Mouse (Mus musculus): ENCODE results near the gene Hs6st3.

The Hs6st3 gene

DNA sequence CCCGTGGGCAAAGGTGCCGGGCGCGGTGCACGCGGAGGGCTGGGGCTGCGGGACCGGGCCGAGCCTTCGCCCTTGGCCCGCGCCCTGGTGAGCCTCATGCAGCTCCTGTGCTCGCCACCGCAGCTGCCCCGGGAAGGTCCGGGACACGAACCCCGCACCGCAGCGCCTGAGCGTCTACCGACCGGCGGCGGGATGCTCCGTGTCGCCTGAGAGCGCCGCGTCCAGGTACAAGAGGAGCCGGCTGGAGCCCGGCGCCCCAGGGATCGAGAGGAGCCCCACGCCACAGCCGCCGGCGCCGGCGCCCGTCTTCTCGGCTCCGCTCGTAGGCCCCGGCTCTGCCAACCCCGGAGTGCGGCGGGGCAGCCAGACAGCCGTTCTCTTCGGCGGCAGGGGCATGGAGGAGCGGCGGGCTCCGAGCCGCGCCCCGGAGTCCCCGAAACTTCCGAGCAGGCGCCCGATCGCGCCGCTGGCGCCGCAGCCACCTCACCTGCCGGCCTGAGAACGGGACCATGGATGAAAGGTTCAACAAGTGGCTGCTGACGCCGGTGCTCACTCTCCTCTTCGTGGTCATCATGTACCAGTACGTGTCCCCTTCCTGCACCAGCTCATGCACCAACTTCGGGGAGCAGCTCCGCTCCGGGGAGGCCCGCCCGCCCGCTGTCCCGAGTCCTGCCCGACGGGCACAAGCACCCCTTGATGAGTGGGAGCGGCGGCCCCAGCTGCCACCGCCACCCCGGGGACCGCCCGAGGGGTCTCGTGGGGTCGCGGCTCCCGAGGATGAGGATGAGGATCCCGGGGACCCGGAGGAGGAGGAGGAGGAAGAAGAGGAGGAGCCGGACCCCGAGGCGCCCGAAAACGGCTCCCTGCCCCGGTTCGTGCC, at the start of gene Hs6st3:
TSS of gene Hs6st3 (plus strand) at position 436 of the 880 bp plus-strand sequence.
- DNase-seq (ENCODE audit: low spot score), result peak; percentile 19

GRCm38 (mm10) chr14:119098851-119099569, 39.1 kb upstream of the Hs6st3 start, which contains the start of gene Uggt2:
Gene Uggt2, minus strand, starts transcription at chr14:119099430.
- DNase-seq (ENCODE audit: low spot score), result peak; percentile 95

DNA sequence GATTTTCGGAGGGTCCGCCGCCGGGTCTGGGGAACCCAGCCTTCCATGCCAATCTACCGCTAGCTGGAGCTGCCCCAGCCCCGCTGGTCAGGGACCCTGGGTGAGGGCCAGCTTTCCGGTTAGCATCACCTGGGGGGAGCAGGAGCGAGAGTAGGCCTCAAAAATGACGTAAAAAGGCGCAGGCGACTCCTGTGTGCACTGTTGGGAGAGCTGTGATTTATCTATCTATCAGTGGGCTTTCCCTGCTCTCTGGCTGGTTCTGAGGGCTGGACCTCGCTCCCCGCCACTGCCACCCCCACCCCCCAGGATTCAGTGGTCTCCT, 38.6 kb upstream of the Hs6st3 start:
- DNase-seq (ENCODE audit: low spot score), result no peak

DNA sequence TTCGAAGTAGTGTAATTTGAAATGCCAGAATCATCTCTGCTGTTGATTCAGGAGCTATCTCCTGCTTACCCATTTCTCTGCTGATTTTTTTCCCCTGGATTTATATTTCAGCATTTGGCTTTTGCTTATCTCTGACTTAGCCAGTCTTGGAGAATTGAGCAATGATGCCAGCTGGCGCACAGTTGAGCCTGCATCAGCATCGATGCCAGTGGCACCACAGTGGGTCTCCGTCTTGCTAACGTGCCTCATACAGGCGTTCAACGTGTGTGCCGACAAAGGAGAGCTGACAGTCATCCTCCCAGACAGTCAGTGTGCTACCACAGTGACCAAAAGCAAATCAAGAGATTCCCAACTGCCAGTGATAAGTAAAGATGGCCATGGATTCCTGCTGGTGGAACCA, 30.6 kb upstream of the Hs6st3 start:
- no peak for DNase-seq (ENCODE audit: low spot score)

GRCm38 (mm10) chr14:119108776-119109301, 29.3 kb upstream of the Hs6st3 start:
- no peak for DNase-seq (ENCODE audit: low spot score)

DNA sequence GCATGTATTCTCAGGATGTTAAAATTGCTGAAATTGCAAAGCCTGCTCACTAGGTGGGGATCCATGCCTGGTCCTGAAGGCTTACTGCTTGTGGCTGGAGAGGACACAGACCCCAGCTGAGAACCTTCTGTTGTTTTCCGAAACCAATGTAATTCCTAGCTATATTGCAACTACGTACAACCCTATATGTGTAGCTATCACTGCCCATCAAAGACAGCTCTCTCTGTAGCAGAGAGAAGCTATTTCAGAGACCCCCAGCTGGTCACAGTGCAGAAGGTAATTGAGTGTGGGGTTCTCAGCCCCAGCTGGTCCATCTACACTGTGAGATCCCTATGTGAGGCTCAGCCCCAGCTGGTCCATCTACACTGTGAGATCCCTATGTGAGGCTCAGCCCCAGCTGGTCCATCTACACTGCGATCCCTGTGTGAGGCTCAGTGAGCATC, 28.3 kb upstream of the Hs6st3 start:
- DNase-seq (ENCODE audit: low spot score), result no peak

- DNase-seq (ENCODE audit: low spot score), result no peak
These were observed 25.6 kb upstream of the Hs6st3 start for GRCm38 (mm10) chr14:119112558-119112957.

- peak; percentile 30 for DNase-seq (ENCODE audit: low spot score)
These were observed 14.6 kb upstream of the Hs6st3 start for GRCm38 (mm10) chr14:119123582-119123981.

- DNase-seq (ENCODE audit: low spot score), result peak; percentile 82
These were observed 14.1 kb upstream of the Hs6st3 start for GRCm38 (mm10) chr14:119124061-119124460.

DNA sequence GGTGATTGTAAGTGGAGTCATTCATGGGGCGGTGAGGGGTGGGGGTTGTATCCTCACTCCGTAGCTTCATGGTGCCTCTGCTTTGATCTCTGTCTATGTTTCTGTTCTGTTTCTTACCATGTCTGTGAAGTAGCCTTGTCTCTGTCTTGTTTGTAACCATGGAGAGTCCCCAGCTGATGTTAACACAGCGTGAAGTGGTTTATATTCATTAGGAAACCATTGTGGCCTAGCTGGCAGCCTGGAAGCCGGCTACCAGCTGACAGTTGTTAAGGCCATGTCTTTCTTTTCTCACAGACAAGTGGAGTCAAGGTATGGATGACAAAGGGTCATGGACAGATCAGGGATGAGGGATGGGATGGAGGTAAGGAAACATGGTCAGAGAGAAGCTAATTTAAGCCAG, 12.3 kb upstream of the Hs6st3 start:
- DNase-seq (ENCODE audit: low spot score), result peak; percentile 19

- no peak for DNase-seq (ENCODE audit: low spot score)
These were observed 10.8 kb upstream of the Hs6st3 start for GRCm38 (mm10) chr14:119127330-119127729.

DNA sequence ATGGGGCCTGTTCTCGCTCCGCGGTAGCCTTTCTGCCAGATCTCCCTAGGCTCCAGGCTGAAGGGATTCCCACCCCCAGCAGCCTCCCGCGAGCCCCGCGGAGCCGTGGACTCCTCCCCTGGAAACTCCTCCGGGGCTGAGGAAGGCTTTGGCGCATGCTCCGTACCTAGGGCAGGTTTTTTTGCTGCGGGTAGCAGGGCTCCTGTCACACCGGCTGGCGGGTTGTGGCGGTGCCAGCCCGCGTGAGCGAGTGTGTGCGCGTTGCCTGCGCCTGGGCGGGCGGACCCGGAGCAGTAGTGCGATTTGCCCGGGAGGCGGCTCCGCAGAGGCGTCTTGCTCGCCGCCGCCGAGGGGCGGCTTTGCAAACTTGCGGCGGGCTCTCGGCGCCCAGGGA, 632 bp upstream of the Hs6st3 start:
- DNase-seq (ENCODE audit: low spot score), result peak; percentile 68

DNA sequence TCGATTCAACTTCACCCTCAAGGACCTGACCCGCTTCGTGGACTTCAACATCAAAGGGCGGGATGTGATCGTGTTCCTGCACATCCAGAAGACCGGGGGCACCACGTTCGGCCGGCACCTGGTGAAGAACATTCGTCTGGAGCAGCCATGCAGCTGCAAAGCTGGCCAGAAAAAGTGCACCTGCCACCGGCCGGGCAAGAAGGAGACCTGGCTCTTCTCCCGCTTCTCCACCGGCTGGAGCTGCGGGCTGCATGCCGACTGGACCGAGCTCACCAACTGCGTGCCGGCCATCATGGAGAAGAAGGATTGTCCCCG, 602 bp downstream of the Hs6st3 start:
- no peak for DNase-seq (ENCODE audit: low spot score)

DNA sequence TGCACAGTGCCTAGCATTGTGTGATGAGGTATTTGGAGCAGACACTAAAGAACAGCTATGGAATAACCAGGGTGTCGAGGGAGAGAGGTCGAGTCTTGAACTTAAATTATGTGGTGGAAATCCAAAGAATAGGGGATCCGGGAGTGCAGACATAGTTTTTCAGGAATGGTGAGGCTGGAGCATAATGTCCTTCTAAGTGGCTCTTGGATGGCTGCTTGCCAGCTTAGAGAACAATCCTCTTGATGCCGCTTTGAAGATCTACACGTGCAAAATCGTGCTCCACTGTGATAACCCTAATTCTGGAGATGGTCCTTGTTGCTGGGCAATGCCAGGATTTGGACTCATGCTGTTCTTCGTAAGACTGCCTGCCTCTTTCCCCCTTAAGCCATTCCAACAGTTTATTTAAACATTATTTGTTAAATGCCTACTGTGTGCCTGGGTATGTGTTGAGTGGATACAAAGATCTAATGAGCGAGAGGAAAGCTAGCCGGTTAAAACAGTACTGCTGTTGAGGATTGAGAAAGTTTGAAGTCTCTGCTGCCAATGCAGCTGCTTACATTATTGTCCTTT, 1.3 kb downstream of the Hs6st3 start:
- no peak for DNase-seq (ENCODE audit: low spot score)

DNA sequence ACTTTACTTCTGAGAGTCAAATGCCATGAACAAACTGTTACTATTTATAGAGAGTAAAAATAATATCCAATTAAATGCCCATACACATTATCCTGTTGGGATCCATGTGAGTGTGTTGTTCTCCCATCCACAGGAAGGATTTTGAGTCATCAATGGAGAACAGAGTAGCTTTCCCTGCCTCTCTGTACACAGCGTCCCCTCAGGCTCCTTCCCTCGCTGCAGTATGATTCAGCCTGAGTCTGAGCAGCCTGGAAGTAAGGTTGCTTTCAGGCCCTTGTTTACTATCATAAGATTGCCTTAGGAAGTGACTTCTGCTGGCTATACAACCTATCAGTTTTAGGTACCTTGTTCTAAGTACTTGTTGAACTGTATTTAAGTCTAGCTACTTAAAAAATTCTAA, 14.9 kb downstream of the Hs6st3 start:
- no peak for DNase-seq (ENCODE audit: low spot score)

GRCm38 (mm10) chr14:119193905-119194304, 55.8 kb downstream of the Hs6st3 start:
- no peak for DNase-seq (ENCODE audit: low spot score)

- DNase-seq (ENCODE audit: low spot score), result no peak
These were observed 65.4 kb downstream of the Hs6st3 start for GRCm38 (mm10) chr14:119203508-119203907.

- DNase-seq (ENCODE audit: low spot score), result no peak
These were observed 77.6 kb downstream of the Hs6st3 start for GRCm38 (mm10) chr14:119215576-119216309.

- DNase-seq (ENCODE audit: low spot score), result no peak
These were observed 89.7 kb downstream of the Hs6st3 start for GRCm38 (mm10) chr14:119227709-119228338.

DNA sequence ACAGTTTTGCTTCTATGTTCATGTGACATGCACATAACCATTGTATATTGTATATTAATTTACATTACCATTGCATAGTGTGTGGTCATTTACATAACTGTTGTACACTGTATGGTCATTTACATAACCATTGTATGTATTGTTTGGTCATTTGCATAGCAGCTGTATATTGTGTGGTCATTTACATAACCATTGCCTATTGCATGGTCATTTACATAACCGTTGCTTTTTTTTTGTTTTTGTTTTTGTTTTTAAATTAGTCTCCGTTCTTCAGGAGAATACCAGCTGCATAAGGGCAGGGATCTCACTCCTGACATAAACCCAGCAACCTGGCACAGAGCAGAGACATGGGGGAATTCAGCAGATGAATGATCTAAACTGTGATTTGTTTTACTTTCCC, 95.5 kb downstream of the Hs6st3 start:
- DNase-seq (ENCODE audit: low spot score), result no peak

DNA sequence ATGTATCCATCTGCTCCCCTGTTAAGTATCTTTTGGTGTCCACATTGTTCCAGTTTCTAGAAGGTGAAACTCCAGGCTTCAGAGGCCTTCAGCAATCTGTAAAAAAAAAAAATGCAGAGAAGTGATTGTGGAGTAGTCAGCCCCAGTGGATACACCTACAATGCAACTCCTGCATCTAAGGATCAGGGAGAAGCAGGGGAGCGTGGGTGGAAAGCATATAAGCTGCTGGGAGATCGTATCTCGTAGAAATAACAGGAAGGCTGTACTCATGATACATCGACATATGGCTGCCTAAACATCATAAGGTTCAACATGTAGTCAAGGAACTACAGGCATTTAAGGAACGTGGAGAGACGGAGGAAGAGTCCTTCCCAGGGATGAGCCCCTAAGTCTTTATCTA, 109.0 kb downstream of the Hs6st3 start:
- DNase-seq (ENCODE audit: low spot score), result no peak
